Comparison of ENCODE assay signal across 15 mouse cellular contexts in genomic region chr5:140073148-140073670, GRCm38 (mm10).
DNase-seq lines count a peak whose midpoint lies in the region; ATAC-seq lines count a peak whose summit lies in the region.
"Had no signal": no experiment of that assay in that cellular context is flagged by ENCODE, and none has a peak within 500 bp of the region (broad histone marks: within the 10 kb centered on the region; RNA-seq: fewer than 3 reads in every experiment).

No protein-coding gene starts in this region.

- no peaks in the 10 kb centered on the region for H3K27me3 ChIP-seq in midbrain, embryonic 10.5 days (ENCODE audit: low read depth, poor library complexity, severe bottlenecking)
- H3K27me3 ChIP-seq in midbrain, embryonic 11.5 days (ENCODE audit: control insufficient read depth, insufficient read depth, low read length): no peaks in the 10 kb centered on the region
- H3K27me3 ChIP-seq in forebrain, embryonic 12.5 days: no peaks in the 10 kb centered on the region
- no peaks in the 10 kb centered on the region for H3K27me3 ChIP-seq in hindbrain, embryonic 15.5 days
- no peaks in the 10 kb centered on the region for H3K27me3 ChIP-seq in neural tube, embryonic 14.5 days (ENCODE audit: control insufficient read depth, insufficient read depth, low read length)
- H3K27me3 ChIP-seq: kidney, embryonic 15.5 days; liver, embryonic 13.5 days had no signal

- peaks cover 14% of the 10 kb centered on the region for H3K4me1 ChIP-seq in midbrain, embryonic 10.5 days
- peaks cover 5% of the 10 kb centered on the region; the same call in 1 of the 2 replicates for H3K4me1 ChIP-seq in midbrain, embryonic 11.5 days (ENCODE audit: control insufficient read depth, insufficient read depth, low read length)
- H3K4me1 ChIP-seq in forebrain, embryonic 12.5 days: peaks cover 28% of the 10 kb centered on the region
- H3K4me1 ChIP-seq in hindbrain, embryonic 15.5 days (replicated peaks): peaks cover 23% of the 10 kb centered on the region
- H3K4me1 ChIP-seq in neural tube, embryonic 14.5 days (ENCODE audit: control insufficient read depth, insufficient read depth, low read length): peaks cover 20% of the 10 kb centered on the region
- H3K4me1 ChIP-seq: liver, embryonic 13.5 days had no signal

- no peak overlapping the region for H3K4me3 ChIP-seq in midbrain, embryonic 10.5 days
- no peak overlapping the region for H3K4me3 ChIP-seq in midbrain, embryonic 11.5 days (ENCODE audit: low read depth, low read length)
- H3K4me3 ChIP-seq in forebrain, embryonic 12.5 days (replicated peaks): no peak overlapping the region
- H3K4me3 ChIP-seq in hindbrain, embryonic 15.5 days: no peak overlapping the region
- no peak overlapping the region for H3K4me3 ChIP-seq in neural tube, embryonic 14.5 days (ENCODE audit: low read depth, low read length)
- H3K4me3 ChIP-seq: kidney, embryonic 15.5 days; liver, embryonic 13.5 days; myocyte had no signal

- H3K9ac ChIP-seq in midbrain, embryonic 11.5 days (ENCODE audit: low read length): no peak overlapping the region
- H3K9ac ChIP-seq in forebrain, embryonic 12.5 days: no peak overlapping the region
- no peak overlapping the region for H3K9ac ChIP-seq in hindbrain, embryonic 15.5 days
- H3K9ac ChIP-seq in neural tube, embryonic 14.5 days (replicated peaks; ENCODE audit: low read depth, low read length): no peak overlapping the region
- H3K9ac ChIP-seq: kidney, embryonic 15.5 days; liver, embryonic 13.5 days had no signal

- DNase-seq in midbrain, embryonic 10.5 days (ENCODE audit: low spot score): no peak
- no peak for DNase-seq in midbrain, embryonic 11.5 days (ENCODE audit: low spot score, missing footprints)
- no peak for DNase-seq in layer of hippocampus, postnatal 25 days (ENCODE audit: extremely low spot score in 1 of 2, low spot score in 1 of 2)
- no peak for DNase-seq in thymus, postnatal 36 days
- DNase-seq in layer of hippocampus, adult 18-20 months (ENCODE audit: low spot score in 2 of 2): no peak
- DNase-seq: embryo, embryonic 11 days; gastrocnemius, postnatal 14 days; liver, embryonic 13.5 days; thymus, postnatal 14 days had no signal

- peaks cover 9% of the 10 kb centered on the region; the same call in 1 of the 2 replicates for H3K36me3 ChIP-seq in midbrain, embryonic 10.5 days
- no peaks in the 10 kb centered on the region for H3K36me3 ChIP-seq in midbrain, embryonic 11.5 days (ENCODE audit: control insufficient read depth, insufficient read depth, low read length)
- H3K36me3 ChIP-seq in forebrain, embryonic 12.5 days (replicated peaks): no peaks in the 10 kb centered on the region
- no peaks in the 10 kb centered on the region for H3K36me3 ChIP-seq in hindbrain, embryonic 15.5 days
- no peaks in the 10 kb centered on the region for H3K36me3 ChIP-seq in neural tube, embryonic 14.5 days (ENCODE audit: control insufficient read depth, insufficient read depth, low read length)
- H3K36me3 ChIP-seq: kidney, embryonic 15.5 days had no signal

- no peaks in the 10 kb centered on the region for H3K9me3 ChIP-seq in midbrain, embryonic 10.5 days (replicated peaks)
- no peaks in the 10 kb centered on the region for H3K9me3 ChIP-seq in midbrain, embryonic 11.5 days (ENCODE audit: control insufficient read depth, low read length)
- H3K9me3 ChIP-seq in forebrain, embryonic 12.5 days: no peaks in the 10 kb centered on the region
- no peaks in the 10 kb centered on the region for H3K9me3 ChIP-seq in hindbrain, embryonic 15.5 days
- no peaks in the 10 kb centered on the region for H3K9me3 ChIP-seq in neural tube, embryonic 14.5 days (ENCODE audit: control insufficient read depth, low read length)
- H3K9me3 ChIP-seq: G1E; kidney, embryonic 15.5 days; liver, embryonic 13.5 days had no signal

- 46% methylated on average over 1 of the region's 1 CpGs for WGBS in midbrain, embryonic 10.5 days
- 59% methylated on average over 1 of the region's 1 CpGs for WGBS in midbrain, embryonic 11.5 days
- 32% methylated on average over 1 of the region's 1 CpGs for WGBS in forebrain, embryonic 12.5 days
- WGBS in hindbrain, embryonic 15.5 days: 39% methylated on average over 1 of the region's 1 CpGs
- 39% methylated on average over 1 of the region's 1 CpGs for WGBS in neural tube, embryonic 14.5 days

- H3K27ac ChIP-seq in midbrain, embryonic 10.5 days (replicated peaks): 0 out of 2 replicates have a peak overlapping the region, but pooled peaks have one; percentile 4
- no peak overlapping the region for H3K27ac ChIP-seq in midbrain, embryonic 11.5 days (ENCODE audit: low read depth, low read length)
- peak overlapping the region; percentile 80 for H3K27ac ChIP-seq in forebrain, embryonic 12.5 days
- H3K27ac ChIP-seq in hindbrain, embryonic 15.5 days (replicated peaks): peak overlapping the region; percentile 39; the same call in 1 of the 2 replicates
- peak overlapping the region; percentile 80 for H3K27ac ChIP-seq in neural tube, embryonic 14.5 days (ENCODE audit: low read depth, low read length)
- H3K27ac ChIP-seq: kidney, embryonic 15.5 days; liver, embryonic 13.5 days had no signal

- H3K4me2 ChIP-seq in midbrain, embryonic 11.5 days: no peak overlapping the region
- no peak overlapping the region for H3K4me2 ChIP-seq in forebrain, embryonic 12.5 days
- no peak overlapping the region for H3K4me2 ChIP-seq in hindbrain, embryonic 15.5 days
- H3K4me2 ChIP-seq in neural tube, embryonic 14.5 days (ENCODE audit: low read depth, low read length): no peak overlapping the region
- H3K4me2 ChIP-seq: kidney, embryonic 15.5 days; liver, embryonic 13.5 days had no signal

- ATAC-seq in midbrain, embryonic 11.5 days (ENCODE audit: low FRiP score): no peak
- peak; percentile 55 for ATAC-seq in forebrain, embryonic 12.5 days (ENCODE audit: low FRiP score)
- ATAC-seq in hindbrain, embryonic 15.5 days (ENCODE audit: low FRiP score, low read depth): 0 out of 2 replicates have a peak, but pooled peaks have one; percentile 28
- peak; percentile 71; the same call in 1 of the 2 replicates for ATAC-seq in neural tube, embryonic 14.5 days (ENCODE audit: low read depth)
